Mouse (Mus musculus) midbrain, postnatal 0 days (tissue): ENCODE measurements around the gene Bloc1s1. TPM values are rescaled to one million over a fixed set of nuclear protein-coding genes. Genes with fewer than 3 reads are reported as not detected.
A peak's percentile ranks its signal among the peaks of the same experiment; 100 is the strongest.

Experiments
- ATAC-seq: fragments of 200-750 bp; cut with Nextera tagmentation; 2 replicates; pipeline ENCODE4 v1.8.0; 2017; ENCODE audit warnings: moderate number of reproducible peaks, mild to moderate bottlenecking, moderate TSS enrichment, moderate library complexity; ENCODE audit not compliant: low FRiP score
- DNase-seq: peaks from one replicate; pipeline ENCODE4 v3.0.0-alpha.2; 2015; ENCODE audit warnings: low spot score
- H3K27ac ChIP-seq: fragments of 300-500 bp; sonication (generic); 2 replicates; pipeline ENCODE4 v1.5.1; 2014; ENCODE audit warnings: low read depth, mild to moderate bottlenecking, low read length, mixed read lengths
- H3K27me3 ChIP-seq: fragments of 300-500 bp; sonication (generic); 2 replicates; pipeline ENCODE4 v1.6.1; 2014; ENCODE audit warnings: low read length, control low read depth, mixed read lengths; ENCODE audit not compliant: insufficient read depth
- H3K36me3 ChIP-seq: fragments of 300-500 bp; sonication (generic); 2 replicates; pipeline ENCODE4 v1.6.1; 2014; ENCODE audit warnings: low read length, control low read depth, mixed read lengths; ENCODE audit not compliant: insufficient read depth
- H3K4me1 ChIP-seq: fragments of 300-500 bp; sonication (generic); 2 replicates; pipeline ENCODE4 v1.6.1; 2014; ENCODE audit warnings: mild to moderate bottlenecking, control low read depth, antibody characterized with exemption, low read length, mixed read lengths; ENCODE audit not compliant: insufficient read depth
- H3K4me2 ChIP-seq: fragments of 300-500 bp; sonication (generic); 2 replicates; pipeline ENCODE4 v1.6.1; 2014; ENCODE audit warnings: low read depth, mild to moderate bottlenecking, low read length, mixed read lengths; ENCODE audit not compliant: poor library complexity, severe bottlenecking
- H3K4me3 ChIP-seq: fragments of 300-500 bp; sonication (generic); 2 replicates; pipeline ENCODE4 v1.5.1; 2014; ENCODE audit warnings: low read depth, mild to moderate bottlenecking, low read length, moderate library complexity
- H3K9ac ChIP-seq: fragments of 300-500 bp; sonication (generic); replicated peaks from 2 replicates; pipeline ENCODE4 v1.6.1; 2014; ENCODE audit warnings: mild to moderate bottlenecking, low read length, moderate library complexity, mixed read lengths; ENCODE audit not compliant: poor library complexity, severe bottlenecking
- H3K9me3 ChIP-seq: fragments of 300-500 bp; sonication (generic); 2 replicates; pipeline ENCODE4 v1.6.1; 2016; ENCODE audit warnings: low read length, control low read depth
- CTCF ChIP-seq: IDR thresholded peaks from 2 replicates; pipeline ENCODE4 v1.5.1; 2016; ENCODE audit warnings: antibody characterized with exemption, mild to moderate bottlenecking
- WGBS: fragments of 180-500 bp; shearing (Covaris S2); extraction: QIAGEN DNeasy Blood & Tissue Kit; methylation state at CpG from one replicate; pipeline ENCODE4 v1.1.7; 2014; 5-methylcytosine and 5-hydroxymethylcytosine counted together
- polyA plus RNA-seq: library from polyadenylated mRNA; unstranded; fragments of >200 nt; fragmentation: Nextera tagmentation; extraction: Ambion mirVana; gene quantifications from 2 replicates; pipeline ENCODE4 v1.2.1, GENCODE M21; 2015
- total RNA-seq: library from RNA; depleted of rRNA; stranded (reverse); fragments of >200 nt; gene quantifications from 2 replicates; pipeline ENCODE4 v1.2.3, GENCODE M21; 2014

Gene Bloc1s1
- total and polyA plus RNA-seq, 2 experiments from 2014 or later, result 100 to 240 TPM

DNA sequence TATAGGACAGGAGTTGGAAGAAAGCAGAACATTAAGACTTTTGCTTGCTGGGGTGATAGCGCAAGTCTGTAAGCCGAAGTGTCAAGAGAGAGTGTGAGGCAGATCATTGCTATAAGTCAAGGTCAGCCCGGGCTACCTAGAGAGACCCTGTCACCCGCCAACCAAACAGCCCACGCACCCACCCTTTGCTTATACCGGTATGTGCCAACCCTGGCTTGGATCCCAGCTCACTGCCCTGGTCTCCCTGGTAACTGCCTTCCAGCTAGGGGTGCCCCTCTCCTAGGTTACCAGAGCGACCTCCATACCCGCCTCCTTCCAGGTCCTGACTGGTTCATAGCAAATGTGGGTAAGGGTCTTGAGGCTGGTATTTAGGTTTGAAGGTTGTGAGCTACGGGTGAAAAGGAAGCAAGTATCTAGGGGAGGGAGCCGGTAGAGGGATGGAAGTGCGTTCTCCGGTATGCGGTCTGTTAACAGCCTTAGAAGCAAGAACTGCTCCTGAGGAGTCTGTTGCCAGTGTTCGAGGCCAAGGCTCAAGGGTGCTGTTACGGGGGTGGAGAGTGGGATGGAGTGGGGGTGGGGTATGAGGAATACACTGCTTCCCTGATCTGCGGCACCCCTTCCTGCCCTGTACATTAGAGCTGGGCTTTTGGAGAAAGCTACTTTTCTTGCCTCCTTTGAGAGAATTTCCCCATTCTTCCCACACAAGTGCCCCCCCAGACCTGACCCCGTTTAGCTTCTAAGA lies 27.7 kb downstream of the Bloc1s1 start:
- DNase-seq (peak; percentile 88), ATAC-seq (peak; percentile 71)
- Histone ChIP-seq H3K36me3 (no peaks in the 10 kb centered on the region), H3K4me2 (peak overlapping the region; percentile 34), H3K4me3 (peak overlapping the region; percentile 14; the same call in 1 of the 2 replicates), H3K27ac (peak overlapping the region; percentile 47; the same call in 1 of the 2 replicates), H3K4me1 (peaks cover 5% of the 10 kb centered on the region; the same call in 1 of the 2 replicates), H3K9ac (no peak overlapping the region; the same call in 1 of the 2 replicates), H3K27me3 (peaks cover 10% of the 10 kb centered on the region; the same call in 1 of the 2 replicates), H3K9me3 (no peaks in the 10 kb centered on the region)
- 6% methylated on average over 17 of the region's 17 CpGs for whole genome bisulfite sequencing
- no peak for TF ChIP-seq CTCF

DNA sequence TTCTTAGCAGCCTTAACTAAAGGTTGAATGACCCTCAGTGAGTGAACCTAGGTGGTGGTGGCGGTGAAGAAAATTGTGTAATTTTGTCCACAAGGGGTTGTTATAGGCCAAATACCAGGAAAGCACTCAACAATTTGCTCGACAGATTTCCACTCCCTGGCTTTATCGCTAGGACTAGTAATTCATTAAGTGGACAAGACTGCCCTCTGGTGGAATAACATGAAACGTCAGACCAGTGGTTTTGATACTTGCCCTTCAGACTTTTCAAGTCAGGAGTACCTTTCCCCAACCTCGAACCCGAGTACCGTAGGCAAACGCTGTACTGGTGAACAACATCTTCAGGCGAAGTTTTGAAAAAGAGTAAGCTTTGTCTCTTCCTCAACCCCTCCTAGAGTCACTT lies 28.4 kb downstream of the Bloc1s1 start:
- peaks cover 10% of the 10 kb centered on the region; the same call in 1 of the 2 replicates for H3K27me3 ChIP-seq
- H3K36me3 ChIP-seq, result no peaks in the 10 kb centered on the region
- peak overlapping the region; percentile 14; the same call in 1 of the 2 replicates for H3K4me3 ChIP-seq
- no peak overlapping the region for H3K27ac ChIP-seq
- TF ChIP-seq CTCF, result peak; percentile 87
- WGBS, result 1% methylated on average over 9 of the region's 9 CpGs
- DNase-seq (peak; percentile 96), ATAC-seq (peak; percentile 17; the same call in 1 of the 2 replicates)
- H3K9me3 ChIP-seq, result no peaks in the 10 kb centered on the region
- peaks cover 8% of the 10 kb centered on the region; the same call in 1 of the 2 replicates for H3K4me1 ChIP-seq
- H3K9ac ChIP-seq, result no peak overlapping the region
- H3K4me2 ChIP-seq, result peak overlapping the region; percentile 34

DNA sequence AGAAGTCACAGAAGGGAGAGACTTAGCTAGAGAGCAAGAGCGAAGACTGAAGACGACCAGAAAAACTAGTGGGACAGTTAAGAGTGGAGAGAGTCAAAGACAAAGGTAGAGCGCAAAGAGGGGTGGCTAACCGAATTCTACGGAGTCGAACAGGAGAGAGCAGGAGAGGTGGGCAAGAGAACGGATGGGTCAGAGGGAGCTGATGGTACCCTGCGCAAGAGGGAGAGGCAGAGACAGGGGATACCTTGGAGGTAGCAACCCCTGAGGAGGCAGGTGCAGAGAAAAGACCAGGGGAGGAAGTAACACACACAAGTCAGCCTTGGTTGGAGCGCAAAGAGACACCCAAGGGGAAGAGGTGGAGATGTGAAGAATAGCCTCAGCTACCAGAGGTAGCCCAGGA lies 31.6 kb downstream of the Bloc1s1 start:
- peaks cover 10% of the 10 kb centered on the region; the same call in 1 of the 2 replicates for H3K27me3 ChIP-seq
- DNase-seq (no peak), ATAC-seq (no peak)
- H3K9me3 ChIP-seq, result no peaks in the 10 kb centered on the region
- peak overlapping the region; percentile 84 for H3K4me2 ChIP-seq
- peak overlapping the region; percentile 81 for H3K9ac ChIP-seq
- peak overlapping the region; percentile 83 for H3K4me3 ChIP-seq
- H3K36me3 ChIP-seq, result peaks cover 4% of the 10 kb centered on the region
- peak overlapping the region; percentile 88 for H3K27ac ChIP-seq
- no peak for TF ChIP-seq CTCF
- peaks cover 20% of the 10 kb centered on the region for H3K4me1 ChIP-seq
- WGBS, result 2% methylated on average over 9 of the region's 9 CpGs

DNA sequence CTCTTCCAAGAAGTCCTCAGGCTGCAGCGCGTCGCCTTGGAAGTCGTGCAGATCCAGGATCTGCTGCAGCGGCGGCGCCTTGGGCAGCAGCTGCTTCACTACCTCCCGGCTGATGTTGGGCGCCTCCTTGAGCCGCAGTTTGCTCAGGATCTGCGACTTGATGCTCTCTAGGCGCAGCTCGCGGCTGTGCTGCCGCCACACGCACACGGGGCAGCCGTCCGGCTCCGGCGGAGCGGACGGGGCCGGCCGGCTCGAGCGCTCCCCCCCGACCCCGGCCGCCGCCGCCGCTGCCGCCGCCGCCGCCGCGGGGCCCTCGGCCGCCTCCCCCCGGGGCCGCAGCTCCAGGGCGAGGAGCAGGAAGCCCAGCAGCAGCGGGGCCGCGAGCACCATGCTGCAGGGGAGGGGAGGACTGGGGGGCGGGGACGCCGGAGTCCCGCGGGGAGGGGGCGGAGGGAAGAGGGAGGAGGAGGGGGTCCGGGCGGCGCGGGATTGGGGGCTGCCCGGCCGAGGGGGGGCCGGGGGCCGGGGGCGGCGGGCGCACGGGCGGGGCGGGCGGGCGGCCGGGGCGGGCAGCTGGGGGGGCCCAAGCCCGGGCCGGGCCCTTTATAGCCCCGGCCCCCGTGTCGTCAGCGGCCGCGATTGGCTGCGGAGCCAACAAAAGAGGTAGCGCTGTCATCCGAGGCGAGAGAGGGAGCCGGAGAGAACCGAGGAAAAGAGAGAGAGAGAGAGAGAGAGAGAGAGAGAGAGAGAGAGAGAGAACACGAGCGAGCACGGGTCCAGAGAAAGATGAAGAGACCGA lies 32.3 kb downstream of the Bloc1s1 start, which contains the start of gene Gdf11:
Gdf11 (minus strand) TSS at position 423 of the 799 bp plus-strand sequence.
- peak within 1 kb of the TSS; percentile 83 for H3K4me3 ChIP-seq
- no peaks in the 10 kb centered on the region for H3K9me3 ChIP-seq
- peak within 1 kb of the TSS; percentile 88 for H3K27ac ChIP-seq
- H3K27me3 ChIP-seq, result peaks cover 6% of the 10 kb centered on the region; the same call in 1 of the 2 replicates
- peak within 1 kb of the TSS; percentile 84 for H3K4me2 ChIP-seq
- H3K9ac ChIP-seq, result peak within 1 kb of the TSS; percentile 81
- DNase-seq (peak; percentile 91), ATAC-seq (peak; percentile 85)
- under 1% methylated on average over 45 of the region's 89 CpGs for WGBS
- peaks cover 20% of the 10 kb centered on the region for H3K4me1 ChIP-seq
- TF ChIP-seq CTCF, result 0 out of 2 replicates have a peak, but pooled peaks have one; percentile 5
- peaks cover 4% of the 10 kb centered on the region for H3K36me3 ChIP-seq

DNA sequence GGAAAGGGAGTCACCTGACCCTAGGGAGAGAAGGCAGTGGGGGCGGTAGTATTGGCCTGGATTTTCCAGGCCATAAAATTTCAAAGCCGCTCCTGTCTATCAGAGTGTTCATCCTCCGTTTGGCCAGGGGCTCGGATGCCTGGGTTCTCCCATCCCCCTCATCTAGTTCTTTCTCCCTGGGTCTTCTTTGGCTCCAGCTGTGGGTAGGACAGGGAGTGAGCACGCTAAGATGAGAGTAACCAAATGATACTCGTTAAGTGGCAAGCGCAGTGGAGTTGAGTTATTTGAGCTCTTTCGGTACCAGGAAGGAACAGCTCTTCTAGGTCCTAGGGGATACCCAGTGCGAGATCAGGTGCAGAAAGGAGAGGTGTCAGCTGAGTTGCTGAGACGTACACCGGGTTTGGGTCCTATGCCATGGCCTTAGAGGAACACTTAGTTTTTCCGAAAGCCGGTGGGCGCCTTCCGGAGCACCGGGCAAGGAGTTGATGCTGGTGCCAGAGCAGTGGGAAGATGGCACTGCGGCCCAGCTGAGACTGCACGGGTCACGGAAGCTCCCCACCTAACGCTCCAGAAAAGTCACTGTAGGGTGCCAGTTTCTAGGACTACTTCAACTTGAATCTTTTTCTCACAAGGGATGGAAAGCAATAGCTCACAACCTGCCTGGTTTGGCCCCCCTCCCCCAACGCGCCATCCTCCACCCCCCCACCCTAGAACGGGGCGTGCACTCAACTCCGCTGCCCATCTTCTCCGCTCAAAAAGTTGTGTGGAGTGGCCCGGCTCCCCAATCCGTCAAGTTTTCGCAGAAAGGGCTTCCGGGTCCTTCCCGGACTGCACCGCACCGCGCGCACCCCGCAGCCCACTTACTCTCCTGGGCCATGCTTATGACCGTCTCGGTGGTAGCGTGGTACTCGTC lies 33.2 kb downstream of the Bloc1s1 start:
- Histone ChIP-seq H3K27me3 (peaks cover under 1% of the 10 kb centered on the region; the same call in 1 of the 2 replicates), H3K9me3 (no peaks in the 10 kb centered on the region), H3K36me3 (peaks cover 10% of the 10 kb centered on the region), H3K4me3 (peak overlapping the region; percentile 83), H3K4me1 (peaks cover 20% of the 10 kb centered on the region), H3K27ac (peak overlapping the region; percentile 88), H3K4me2 (peak overlapping the region; percentile 84), H3K9ac (peak overlapping the region; percentile 81)
- TF ChIP-seq CTCF, result no peak
- DNase-seq (no peak), ATAC-seq (no peak; the same call in 1 of the 2 replicates)
- under 1% methylated on average over 38 of the region's 40 CpGs for WGBS
